Mouse (Mus musculus): ENCODE measurements around the gene Large2. TPM values are rescaled to one million over a fixed set of nuclear protein-coding genes. Genes with fewer than 3 reads are reported as not detected.

The Large2 gene
- polyA plus RNA-seq, 2 experiments = 2.3 to 3.1 TPM

DNA sequence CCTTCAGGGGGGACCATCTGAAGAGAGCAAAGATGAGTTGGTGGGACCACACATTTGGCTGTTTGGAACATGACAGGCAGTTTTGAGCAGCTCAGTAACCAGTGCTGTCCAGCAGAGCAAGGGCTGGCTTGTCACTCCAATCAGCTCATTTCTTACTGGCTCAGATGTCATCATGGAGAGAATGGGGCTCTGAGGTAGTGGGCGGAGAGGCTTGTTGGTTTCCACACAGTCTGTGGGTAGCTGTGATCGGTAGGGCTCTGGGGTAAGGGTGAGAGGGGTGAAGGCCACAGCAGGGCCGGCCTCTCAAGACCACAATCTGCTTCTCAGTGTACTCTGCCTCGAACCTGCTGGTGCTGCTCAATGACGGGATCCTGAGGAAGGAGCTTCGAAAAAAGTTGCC is 1.6 kb upstream of the Large2 start:
- H3K9me3 ChIP-seq (ENCODE audit: control insufficient read depth, low read length) = no peaks in the 10 kb centered on the region
- H3K4me3 ChIP-seq (ENCODE audit: insufficient read depth in 1 of 2, low read depth in 2 of 2, low read length in 2 of 2) = peak overlapping the region; percentile 66 to 88
- H3K4me2 ChIP-seq (ENCODE audit: low read depth) = peak overlapping the region; percentile 98
- TF ChIP-seq CTCF (IDR thresholded peaks at IDR 0.05; ENCODE audit: low read depth) (no peak), EP300 (IDR thresholded peaks at IDR 0.05; ENCODE audit: low read depth) (no peak)
- WGBS (ENCODE audit: insufficient replicate concordance) = 69% methylated on average over 6 of the region's 6 CpGs
- H3K4me1 ChIP-seq (replicated peaks; ENCODE audit: control insufficient read depth in 2 of 2, insufficient read depth in 2 of 2, low read length in 1 of 2) = peaks cover 4 to 13% of the 10 kb centered on the region in 2 experiments; a peak in 3 of 4 replicates
- DNase-seq (ENCODE audit: low read depth in 3 of 3, low spot score in 3 of 3) (no peak), ATAC-seq (ENCODE audit: insufficient read depth) (no peak)
- peak overlapping the region; percentile 66 for H3K9ac ChIP-seq (replicated peaks)
- peaks cover 13% of the 10 kb centered on the region for H3K27me3 ChIP-seq (ENCODE audit: control insufficient read depth, insufficient read depth, low read length)
- no peak overlapping the region for H3K27ac ChIP-seq
- peaks cover 6% of the 10 kb centered on the region; the same call in 1 of the 2 replicates for H3K36me3 ChIP-seq (replicated peaks; ENCODE audit: control insufficient read depth, insufficient read depth, low read depth)

- Histone ChIP-seq H3K9ac (replicated peaks) (peak overlapping the region; percentile 66), H3K4me3 (ENCODE audit: insufficient read depth in 1 of 2, low read depth in 2 of 2, low read length in 2 of 2) (peak overlapping the region; percentile 66 to 88), H3K36me3 (replicated peaks; ENCODE audit: control insufficient read depth, insufficient read depth, low read depth) (peaks cover 6% of the 10 kb centered on the region; the same call in 1 of the 2 replicates), H3K27ac (no peak overlapping the region), H3K4me1 (replicated peaks; ENCODE audit: control insufficient read depth in 2 of 2, insufficient read depth in 2 of 2, low read length in 1 of 2) (peaks cover 4 to 13% of the 10 kb centered on the region in 2 experiments; a peak in 3 of 4 replicates), H3K4me2 (ENCODE audit: low read depth) (peak overlapping the region; percentile 98), H3K27me3 (ENCODE audit: control insufficient read depth, insufficient read depth, low read length) (peaks cover 18% of the 10 kb centered on the region), H3K9me3 (ENCODE audit: control insufficient read depth, low read length) (no peaks in the 10 kb centered on the region)
- TF ChIP-seq EP300 (IDR thresholded peaks at IDR 0.05; ENCODE audit: low read depth) = no peak
- TF ChIP-seq CTCF (IDR thresholded peaks at IDR 0.05; ENCODE audit: low read depth) = no peak
- 7% methylated on average over 10 of the region's 10 CpGs for WGBS (ENCODE audit: insufficient replicate concordance)
- ATAC-seq (ENCODE audit: insufficient read depth) = no peak
- DNase-seq (ENCODE audit: low read depth in 3 of 3, low spot score in 3 of 3) = no peak
Measured at GRCm38 (mm10) chr2:92375788-92376187, 1.1 kb upstream of the Large2 start.

- TF ChIP-seq EP300 (IDR thresholded peaks at IDR 0.05; ENCODE audit: low read depth) = no peak; the same call in 1 of the 2 replicates
- no peak for TF ChIP-seq CTCF (IDR thresholded peaks at IDR 0.05; ENCODE audit: low read depth)
- under 1% methylated on average over 29 of the region's 29 CpGs for WGBS (ENCODE audit: insufficient replicate concordance)
- DNase-seq (ENCODE audit: low read depth in 3 of 3, low spot score in 3 of 3) = peak; percentile 91 to 93 (median 92)
- Histone ChIP-seq H3K9me3 (ENCODE audit: control insufficient read depth, low read length) (no peaks in the 10 kb centered on the region), H3K4me2 (ENCODE audit: low read depth) (peak overlapping the region; percentile 98), H3K27ac (peak overlapping the region; percentile 65), H3K4me3 (ENCODE audit: insufficient read depth in 1 of 2, low read depth in 2 of 2, low read length in 2 of 2) (peak overlapping the region; percentile 66 to 88), H3K4me1 (replicated peaks; ENCODE audit: control insufficient read depth in 2 of 2, insufficient read depth in 2 of 2, low read length in 1 of 2) (peaks cover 4 to 13% of the 10 kb centered on the region in 2 experiments; a peak in 3 of 4 replicates), H3K9ac (replicated peaks) (peak overlapping the region; percentile 66), H3K36me3 (replicated peaks; ENCODE audit: control insufficient read depth, insufficient read depth, low read depth) (peaks cover 6% of the 10 kb centered on the region; the same call in 1 of the 2 replicates), H3K27me3 (ENCODE audit: control insufficient read depth, insufficient read depth, low read length) (peaks cover 24% of the 10 kb centered on the region)
- peak; percentile 95 for ATAC-seq (ENCODE audit: insufficient read depth)
Measured at GRCm38 (mm10) chr2:92375099-92375623, 492 bp upstream of the Large2 start.

- H3K4me3 ChIP-seq (ENCODE audit: insufficient read depth in 1 of 2, low read depth in 2 of 2, low read length in 2 of 2) = no peak overlapping the region
- no peaks in the 10 kb centered on the region for H3K9me3 ChIP-seq (ENCODE audit: control insufficient read depth, low read length)
- no peak for TF ChIP-seq EP300 (IDR thresholded peaks at IDR 0.05; ENCODE audit: low read depth)
- TF ChIP-seq CTCF (IDR thresholded peaks at IDR 0.05; ENCODE audit: low read depth) = no peak
- H3K4me2 ChIP-seq (ENCODE audit: low read depth) = no peak overlapping the region
- 58% methylated on average over 11 of the region's 11 CpGs for WGBS (ENCODE audit: insufficient replicate concordance)
- no peak overlapping the region for H3K9ac ChIP-seq (replicated peaks)
- H3K27me3 ChIP-seq (ENCODE audit: control insufficient read depth, insufficient read depth, low read length) = peaks cover 35% of the 10 kb centered on the region
- H3K27ac ChIP-seq = no peak overlapping the region
- no peak for DNase-seq (ENCODE audit: low read depth in 3 of 3, low spot score in 3 of 3)
- H3K36me3 ChIP-seq (replicated peaks; ENCODE audit: control insufficient read depth, insufficient read depth, low read depth) = peaks cover 4% of the 10 kb centered on the region; the same call in 1 of the 2 replicates
- H3K4me1 ChIP-seq (replicated peaks; ENCODE audit: control insufficient read depth in 2 of 2, insufficient read depth in 2 of 2, low read length in 1 of 2) = peaks cover 4 to 13% of the 10 kb centered on the region in 2 experiments; a peak in 3 of 4 replicates
- no peak for ATAC-seq (ENCODE audit: insufficient read depth)
Measured at GRCm38 (mm10) chr2:92373437-92373813, 1.2 kb downstream of the Large2 start.

- TF ChIP-seq CTCF (IDR thresholded peaks at IDR 0.05; ENCODE audit: low read depth) = no peak
- no peak for TF ChIP-seq EP300 (IDR thresholded peaks at IDR 0.05; ENCODE audit: low read depth)
- Histone ChIP-seq H3K4me2 (ENCODE audit: low read depth) (no peak overlapping the region), H3K4me1 (replicated peaks; ENCODE audit: control insufficient read depth in 2 of 2, insufficient read depth in 2 of 2, low read length in 1 of 2) (peaks cover 4 to 13% of the 10 kb centered on the region in 2 experiments; a peak in 3 of 4 replicates), H3K9me3 (ENCODE audit: control insufficient read depth, low read length) (no peaks in the 10 kb centered on the region), H3K36me3 (replicated peaks; ENCODE audit: control insufficient read depth, insufficient read depth, low read depth) (no peaks in the 10 kb centered on the region), H3K27ac (no peak overlapping the region), H3K27me3 (ENCODE audit: control insufficient read depth, insufficient read depth, low read length) (peaks cover 35% of the 10 kb centered on the region), H3K9ac (replicated peaks) (no peak overlapping the region), H3K4me3 (ENCODE audit: insufficient read depth in 1 of 2, low read depth in 2 of 2, low read length in 2 of 2) (no peak overlapping the region)
- WGBS (ENCODE audit: insufficient replicate concordance) = 51% methylated on average over 9 of the region's 9 CpGs
- ATAC-seq (ENCODE audit: insufficient read depth) (no peak), DNase-seq (ENCODE audit: low read depth in 3 of 3, low spot score in 3 of 3) (no peak)
Measured at GRCm38 (mm10) chr2:92372767-92373436, 1.8 kb downstream of the Large2 start.

Data from liver, embryonic 14.5 days (tissue).